Mouse (Mus musculus): ENCODE measurements at regions not wholly inside any gene's neighbourhood (a gene's known extent, or its start where the extent isn't known, plus 50 kb on each side); places are given as distances from the start of the nearest gene placed in this dataset.

GRCm38 (mm10) chr5:106055221-106055620 is 178.9 kb downstream of the Zfp326 start:
- Histone ChIP-seq H3K4me3 (ENCODE audit: low read length) (no peak overlapping the region), H3K9me3 (ENCODE audit: low read length) (no peaks in the 10 kb centered on the region), H3K4me1 (ENCODE audit: insufficient read depth, low read length) (no peaks in the 10 kb centered on the region), H3K36me3 (ENCODE audit: insufficient read depth, low read length) (no peaks in the 10 kb centered on the region), H3K4me2 (ENCODE audit: low read depth, low read length) (no peak overlapping the region), H3K9ac (replicated peaks; ENCODE audit: low read length) (no peak overlapping the region), H3K27me3 (ENCODE audit: insufficient read depth, low read length) (no peaks in the 10 kb centered on the region), H3K27ac (no peak overlapping the region)
- ATAC-seq, result no peak
- DNase-seq (ENCODE audit: low spot score), result no peak
- TF ChIP-seq CTCF (IDR thresholded peaks at IDR 0.05; ENCODE audit: low read depth), result no peak
- 50% methylated on average over 8 of the region's 8 CpGs for WGBS

DNA sequence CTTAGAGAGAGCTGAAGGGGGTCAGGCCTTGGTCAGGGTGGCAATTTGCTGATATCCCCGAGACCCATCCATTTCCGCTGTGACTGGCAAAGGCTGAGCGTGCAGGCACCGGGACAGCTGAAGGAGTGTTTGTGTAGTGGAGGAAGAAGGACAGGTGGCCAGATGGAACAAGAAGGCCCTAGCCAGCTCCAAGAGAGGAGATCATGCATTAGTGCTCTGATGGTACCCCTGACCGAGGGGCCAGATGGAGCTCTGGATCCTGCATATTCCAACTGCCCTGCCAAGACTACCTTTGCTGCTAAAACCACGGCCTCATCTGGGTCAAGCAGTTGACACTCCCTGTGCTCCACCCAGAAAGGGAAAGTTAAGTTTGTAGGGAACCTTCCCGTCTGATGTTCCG is 174.7 kb downstream of the Zfp326 start:
- Histone ChIP-seq H3K9me3 (ENCODE audit: low read length) (no peaks in the 10 kb centered on the region), H3K27ac (no peak overlapping the region), H3K4me3 (ENCODE audit: low read length) (no peak overlapping the region), H3K4me1 (ENCODE audit: insufficient read depth, low read length) (no peaks in the 10 kb centered on the region), H3K9ac (replicated peaks; ENCODE audit: low read length) (no peak overlapping the region), H3K36me3 (ENCODE audit: insufficient read depth, low read length) (no peaks in the 10 kb centered on the region), H3K27me3 (ENCODE audit: insufficient read depth, low read length) (no peaks in the 10 kb centered on the region), H3K4me2 (ENCODE audit: low read depth, low read length) (no peak overlapping the region)
- no peak for ATAC-seq
- no peak for DNase-seq (ENCODE audit: low spot score)
- WGBS, result 78% methylated on average over 8 of the region's 8 CpGs
- TF ChIP-seq CTCF (IDR thresholded peaks at IDR 0.05; ENCODE audit: low read depth), result no peak

GRCm38 (mm10) chr5:106044878-106045585 is 168.7 kb downstream of the Zfp326 start:
- Histone ChIP-seq H3K9ac (replicated peaks; ENCODE audit: low read length) (no peak overlapping the region), H3K36me3 (ENCODE audit: insufficient read depth, low read length) (no peaks in the 10 kb centered on the region), H3K4me1 (ENCODE audit: insufficient read depth, low read length) (no peaks in the 10 kb centered on the region), H3K27ac (no peak overlapping the region), H3K9me3 (ENCODE audit: low read length) (no peaks in the 10 kb centered on the region), H3K4me3 (ENCODE audit: low read length) (no peak overlapping the region), H3K27me3 (ENCODE audit: insufficient read depth, low read length) (no peaks in the 10 kb centered on the region), H3K4me2 (ENCODE audit: low read depth, low read length) (no peak overlapping the region)
- no peak for ATAC-seq
- 49% methylated on average over 12 of the region's 12 CpGs for WGBS
- no peak for TF ChIP-seq CTCF (IDR thresholded peaks at IDR 0.05; ENCODE audit: low read depth)
- DNase-seq (ENCODE audit: low spot score), result no peak

DNA sequence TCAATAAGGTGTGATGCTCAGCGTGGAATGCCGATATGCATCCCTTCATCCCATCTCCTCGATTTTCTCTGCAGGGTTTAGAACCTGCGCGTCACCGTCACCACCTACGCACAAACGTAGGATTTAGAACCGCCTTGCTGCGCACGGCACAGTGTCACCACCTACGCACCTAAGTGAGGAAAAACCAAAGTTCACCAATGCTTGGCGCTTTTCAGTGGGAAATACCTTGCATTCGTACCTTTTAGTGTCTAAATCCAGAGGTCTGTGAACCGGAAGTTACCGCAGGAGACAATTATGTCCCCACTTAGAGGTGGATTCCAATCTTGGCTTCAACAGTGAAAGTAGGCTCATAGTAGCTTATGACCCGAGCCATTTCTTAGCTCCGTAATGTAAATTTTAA is 162.0 kb downstream of the Zfp326 start:
- 97% methylated on average over 18 of the region's 18 CpGs for WGBS
- DNase-seq (ENCODE audit: low spot score) (no peak), ATAC-seq (no peak)
- H3K36me3 ChIP-seq (ENCODE audit: insufficient read depth, low read length), result no peaks in the 10 kb centered on the region
- no peaks in the 10 kb centered on the region for H3K27me3 ChIP-seq (ENCODE audit: insufficient read depth, low read length)
- no peak overlapping the region for H3K27ac ChIP-seq
- H3K9ac ChIP-seq (replicated peaks; ENCODE audit: low read length), result no peak overlapping the region
- H3K4me1 ChIP-seq (ENCODE audit: insufficient read depth, low read length), result no peaks in the 10 kb centered on the region
- H3K4me2 ChIP-seq (ENCODE audit: low read depth, low read length), result no peak overlapping the region
- no peak overlapping the region for H3K4me3 ChIP-seq (ENCODE audit: low read length)
- no peaks in the 10 kb centered on the region for H3K9me3 ChIP-seq (ENCODE audit: low read length)
- no peak for TF ChIP-seq CTCF (IDR thresholded peaks at IDR 0.05; ENCODE audit: low read depth)

DNA sequence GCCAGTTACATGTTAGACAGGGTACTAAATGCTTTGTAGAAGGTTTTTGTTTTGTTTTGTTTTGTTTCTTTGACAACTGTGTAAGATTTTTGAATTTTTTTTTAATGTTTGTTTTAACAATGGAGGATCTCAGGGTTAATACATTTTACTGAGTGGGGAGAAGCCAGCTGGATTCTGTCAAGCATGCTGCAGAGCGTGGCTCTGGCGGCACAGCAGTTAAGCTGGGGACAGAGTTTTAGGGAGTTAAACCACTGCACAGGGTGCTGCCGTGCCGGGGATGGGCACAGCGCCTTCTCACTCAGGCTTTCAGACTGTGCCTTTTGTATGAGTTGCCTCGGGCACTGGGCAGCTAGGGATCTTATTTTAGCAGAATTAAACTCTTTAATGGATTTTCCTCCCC is 159.8 kb downstream of the Zfp326 start:
- no peak overlapping the region for H3K9ac ChIP-seq (replicated peaks; ENCODE audit: low read length)
- no peaks in the 10 kb centered on the region for H3K9me3 ChIP-seq (ENCODE audit: low read length)
- H3K27ac ChIP-seq, result no peak overlapping the region
- DNase-seq (ENCODE audit: low spot score), result no peak
- no peaks in the 10 kb centered on the region for H3K4me1 ChIP-seq (ENCODE audit: insufficient read depth, low read length)
- no peak overlapping the region for H3K4me2 ChIP-seq (ENCODE audit: low read depth, low read length)
- no peaks in the 10 kb centered on the region for H3K36me3 ChIP-seq (ENCODE audit: insufficient read depth, low read length)
- TF ChIP-seq CTCF (IDR thresholded peaks at IDR 0.05; ENCODE audit: low read depth), result no peak
- H3K4me3 ChIP-seq (ENCODE audit: low read length), result no peak overlapping the region
- H3K27me3 ChIP-seq (ENCODE audit: insufficient read depth, low read length), result no peaks in the 10 kb centered on the region
- ATAC-seq, result no peak
- WGBS, result 32% methylated on average over 6 of the region's 6 CpGs

GRCm38 (mm10) chr5:106032956-106033355 is 156.6 kb downstream of the Zfp326 start:
- no peak for ATAC-seq
- WGBS, result 79% methylated on average over 4 of the region's 4 CpGs

GRCm38 (mm10) chr5:106026861-106027260 is 150.5 kb downstream of the Zfp326 start:
- Histone ChIP-seq H3K27ac (no peak overlapping the region), H3K27me3 (ENCODE audit: insufficient read depth, low read length) (no peaks in the 10 kb centered on the region), H3K4me1 (ENCODE audit: insufficient read depth, low read length) (no peaks in the 10 kb centered on the region), H3K36me3 (ENCODE audit: insufficient read depth, low read length) (no peaks in the 10 kb centered on the region), H3K9ac (replicated peaks; ENCODE audit: low read length) (no peak overlapping the region), H3K4me3 (ENCODE audit: low read length) (no peak overlapping the region), H3K4me2 (ENCODE audit: low read depth, low read length) (no peak overlapping the region), H3K9me3 (ENCODE audit: low read length) (no peaks in the 10 kb centered on the region)
- no peak for DNase-seq (ENCODE audit: low spot score)
- TF ChIP-seq CTCF (IDR thresholded peaks at IDR 0.05; ENCODE audit: low read depth), result no peak
- ATAC-seq, result no peak
- 41% methylated on average over 2 of the region's 2 CpGs for WGBS

More at GRCm38 (mm10) chr5:106032956-106033355, 156.6 kb downstream of the Zfp326 start:
- no peak for TF ChIP-seq CTCF (IDR thresholded peaks at IDR 0.05; ENCODE audit: low read depth)
- no peak overlapping the region for H3K4me2 ChIP-seq (ENCODE audit: low read depth, low read length)
- no peak for DNase-seq (ENCODE audit: low spot score)
- H3K9me3 ChIP-seq (ENCODE audit: low read length), result no peaks in the 10 kb centered on the region
- no peak overlapping the region for H3K4me3 ChIP-seq (ENCODE audit: low read length)
- no peaks in the 10 kb centered on the region for H3K4me1 ChIP-seq (ENCODE audit: insufficient read depth, low read length)
- H3K9ac ChIP-seq (replicated peaks; ENCODE audit: low read length), result no peak overlapping the region
- H3K27me3 ChIP-seq (ENCODE audit: insufficient read depth, low read length), result no peaks in the 10 kb centered on the region
- H3K36me3 ChIP-seq (ENCODE audit: insufficient read depth, low read length), result no peaks in the 10 kb centered on the region
- no peak overlapping the region for H3K27ac ChIP-seq
